Mouse (Mus musculus) lung, postnatal 25 days (tissue): ENCODE data around the gene Zrsr1.

Experiments used
- DNase-seq: peaks from one replicate; pipeline ENCODE4 v3.0.0; 2022; ENCODE audit warnings: low spot score

Gene Zrsr1

DNA sequence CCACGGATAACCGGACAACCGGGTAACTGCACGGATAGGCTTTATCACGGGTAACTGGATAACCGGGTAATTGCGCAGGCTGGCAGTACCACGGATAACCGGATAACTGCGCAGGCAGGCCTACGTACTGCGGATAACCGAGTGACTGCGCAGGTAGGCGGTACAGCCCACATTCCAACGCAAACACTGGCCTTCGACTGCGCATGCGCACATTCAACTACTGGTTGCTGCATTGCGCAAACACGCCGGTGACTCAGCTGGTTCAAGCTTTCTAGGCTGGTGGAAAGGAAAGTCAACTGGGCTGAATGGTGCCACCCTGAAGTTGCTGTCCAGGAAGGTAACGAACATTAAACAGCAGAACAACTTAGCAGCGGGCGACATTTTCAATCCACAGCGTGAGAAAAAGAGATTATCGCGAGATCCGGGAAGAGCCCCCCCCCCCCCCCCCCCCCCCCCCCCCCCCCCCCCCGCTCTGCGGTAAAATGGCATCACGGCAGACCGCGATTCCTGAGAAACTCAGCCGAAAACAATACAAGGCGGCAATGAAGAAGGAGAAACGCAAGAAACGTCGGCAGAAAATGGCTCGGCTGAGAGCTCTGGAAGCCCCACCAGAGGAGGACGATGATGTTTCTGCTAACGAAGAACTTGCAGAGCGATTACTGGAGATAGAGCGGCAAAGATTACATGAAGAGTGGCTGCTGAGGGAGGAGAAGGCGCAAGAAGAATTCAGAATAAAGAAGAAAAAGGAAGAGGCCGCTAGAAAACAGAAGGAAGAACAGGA is 1.1 kb downstream of the Zrsr1 start:
- peak; percentile 88 for DNase-seq

DNA sequence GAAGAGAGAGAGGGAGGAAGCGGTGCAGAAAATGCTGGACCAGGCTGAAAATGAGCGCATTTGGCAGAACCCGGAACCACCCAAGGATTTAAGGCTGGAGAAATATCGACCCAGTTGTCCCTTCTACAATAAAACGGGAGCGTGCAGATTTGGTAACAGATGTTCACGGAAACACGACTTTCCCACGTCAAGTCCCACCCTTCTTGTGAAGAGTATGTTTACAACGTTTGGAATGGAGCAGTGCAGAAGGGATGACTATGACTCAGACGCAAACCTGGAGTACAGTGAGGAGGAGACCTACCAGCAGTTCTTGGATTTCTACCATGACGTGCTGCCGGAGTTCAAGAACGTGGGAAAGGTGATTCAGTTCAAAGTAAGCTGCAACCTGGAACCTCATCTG is 1.8 kb downstream of the Zrsr1 start:
- DNase-seq: no peak

DNA sequence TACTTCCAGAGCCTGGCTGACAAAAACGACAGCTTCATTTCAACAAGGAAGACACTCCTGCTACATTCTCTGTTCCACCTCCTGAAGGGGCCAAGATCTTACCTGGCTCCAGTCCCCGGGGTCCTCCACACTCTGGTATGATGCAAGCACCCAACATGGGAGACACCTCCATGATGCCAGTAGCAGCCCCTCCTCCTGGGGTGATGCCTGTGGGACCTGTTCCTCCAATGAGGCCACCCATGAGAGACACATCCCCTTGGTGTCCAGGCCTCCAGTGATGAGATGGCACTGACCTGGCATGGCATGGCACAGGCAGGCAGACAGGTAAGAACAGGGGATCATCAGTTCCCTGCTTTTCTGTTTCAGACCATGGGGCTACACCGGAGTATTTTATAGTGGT is 6.4 kb downstream of the Zrsr1 start:
- DNase-seq: no peak

- DNase-seq: no peak
Observed at GRCm38 (mm10) chr11:22978711-22979110, 6.9 kb downstream of the Zrsr1 start.

DNA sequence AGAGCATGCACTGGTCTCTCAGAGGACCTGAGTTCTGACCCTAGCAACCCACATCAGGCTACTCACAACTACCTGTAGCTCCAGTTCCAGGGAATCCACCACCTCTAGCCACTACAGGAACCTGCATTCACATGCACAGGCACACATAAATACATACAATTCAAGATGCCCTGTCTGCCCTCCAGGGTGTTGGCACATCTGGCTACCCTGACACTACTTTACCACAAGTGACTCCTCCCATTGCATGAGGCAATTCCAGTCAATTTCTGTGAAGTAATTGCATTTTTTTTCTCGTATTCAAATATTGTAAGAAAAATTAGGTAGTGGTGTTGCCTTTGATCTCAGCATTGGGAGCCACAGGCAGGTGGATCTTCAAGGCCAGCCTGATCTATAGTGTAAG is 7.4 kb downstream of the Zrsr1 start:
- no peak for DNase-seq

DNA sequence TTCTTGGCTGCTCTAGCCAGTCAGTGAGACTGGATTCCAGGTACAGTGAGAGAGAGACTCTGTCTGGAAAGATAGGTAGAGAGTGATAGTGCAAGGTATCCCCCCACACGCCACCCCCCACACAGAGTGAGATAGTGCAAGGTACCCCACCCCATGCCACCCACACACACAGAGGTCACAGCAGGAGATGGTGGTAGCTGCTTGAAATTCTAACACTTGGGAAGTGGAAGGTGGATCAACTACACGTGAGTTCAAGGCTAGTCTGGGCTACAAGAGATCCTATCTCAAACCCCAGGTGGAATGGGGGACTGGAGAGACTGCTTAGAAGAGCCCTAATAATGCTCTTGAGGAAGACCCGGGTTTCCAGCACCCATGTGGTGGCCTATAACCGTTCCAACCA is 9.2 kb downstream of the Zrsr1 start:
- no peak for DNase-seq

GRCm38 (mm10) chr11:22981543-22981950 is 9.7 kb downstream of the Zrsr1 start:
- no peak for DNase-seq

DNA sequence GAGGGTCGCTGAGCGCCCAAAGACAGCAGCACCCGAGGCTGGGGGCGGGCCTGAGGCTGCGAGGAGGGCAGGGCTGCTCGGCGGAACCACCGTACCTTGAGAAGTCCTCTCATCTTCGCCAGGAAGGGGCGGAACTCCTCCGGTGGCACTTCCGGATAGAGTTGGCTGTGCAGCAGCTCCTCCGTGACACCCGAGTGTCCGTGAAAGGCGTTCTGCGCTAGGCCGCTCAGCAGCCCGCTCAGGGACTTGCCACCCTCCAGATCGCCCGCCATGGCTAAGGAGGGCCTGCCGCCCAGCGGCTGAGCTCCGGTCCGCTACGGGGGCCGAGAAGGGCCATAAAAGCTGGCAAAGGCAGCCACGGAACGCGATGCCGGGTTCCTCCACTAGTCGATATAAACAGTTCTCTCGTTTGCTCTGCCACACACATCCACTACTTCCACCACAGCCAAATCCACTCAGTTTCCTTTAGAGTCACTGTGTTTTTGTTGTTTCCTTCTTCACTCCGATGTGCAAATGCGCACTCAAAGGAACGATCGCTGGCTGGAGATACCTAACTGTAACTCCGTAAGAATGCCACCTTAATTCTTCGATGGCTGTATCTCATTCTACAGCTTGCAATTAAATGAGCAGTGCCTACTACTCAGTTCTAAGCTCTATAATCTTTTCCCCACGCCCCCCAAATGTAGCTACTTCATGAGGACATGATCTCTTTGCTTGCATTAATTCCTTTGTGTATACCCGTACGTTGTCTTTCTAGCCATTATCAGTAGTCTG is 10.4 kb downstream of the Zrsr1 start, which contains the start of the genes Gm28048 and Commd1:
Gm28048 (minus strand) TSS at position 107 of the 774 bp plus-strand sequence.
Commd1 (minus strand) TSS at position 399 of the 774 bp plus-strand sequence.
- peak; percentile 95 for DNase-seq

DNA sequence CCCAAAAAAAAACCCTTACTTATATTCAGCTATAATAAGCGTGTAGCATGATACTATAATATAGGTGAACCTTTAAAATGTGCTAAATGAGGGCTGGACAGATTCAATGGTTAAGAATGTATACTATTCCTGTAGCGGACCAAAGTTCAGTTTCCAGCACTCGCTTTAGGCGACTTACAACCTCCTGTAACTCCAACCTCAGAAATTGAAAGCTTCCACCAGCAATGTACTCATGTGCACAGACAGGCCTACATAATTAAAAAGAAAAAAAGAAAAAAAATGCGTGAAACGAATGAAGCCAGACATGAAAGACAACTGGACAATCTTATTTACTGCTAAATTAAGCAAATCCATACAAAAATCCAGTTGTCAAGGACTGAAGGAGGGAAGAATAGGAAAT is 11.0 kb downstream of the Zrsr1 start:
- DNase-seq: no peak

DNA sequence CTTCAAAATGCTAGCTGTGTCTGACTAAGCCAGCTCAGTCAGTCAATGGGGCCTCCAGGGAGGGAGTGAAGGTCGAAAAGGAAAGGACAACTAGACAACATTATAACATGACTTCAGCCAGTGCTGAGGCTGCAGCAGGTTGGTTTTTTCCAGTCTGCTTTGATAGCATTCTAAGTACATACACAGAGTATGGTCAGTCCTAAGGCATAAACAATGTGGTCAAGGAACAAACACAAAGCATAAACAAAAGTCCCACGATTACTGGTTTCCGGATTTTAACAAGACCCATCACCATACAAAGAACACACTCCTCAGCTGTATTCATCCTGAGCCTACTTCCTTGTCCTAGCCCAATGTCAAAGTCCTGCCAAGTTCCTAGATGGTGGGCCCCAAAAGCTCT is 13.7 kb downstream of the Zrsr1 start:
- no peak for DNase-seq

GRCm38 (mm10) chr11:22987357-22987756 is 15.6 kb downstream of the Zrsr1 start:
- peak; percentile 77 for DNase-seq

GRCm38 (mm10) chr11:22989786-22990185 is 18.0 kb downstream of the Zrsr1 start:
- DNase-seq: no peak

DNA sequence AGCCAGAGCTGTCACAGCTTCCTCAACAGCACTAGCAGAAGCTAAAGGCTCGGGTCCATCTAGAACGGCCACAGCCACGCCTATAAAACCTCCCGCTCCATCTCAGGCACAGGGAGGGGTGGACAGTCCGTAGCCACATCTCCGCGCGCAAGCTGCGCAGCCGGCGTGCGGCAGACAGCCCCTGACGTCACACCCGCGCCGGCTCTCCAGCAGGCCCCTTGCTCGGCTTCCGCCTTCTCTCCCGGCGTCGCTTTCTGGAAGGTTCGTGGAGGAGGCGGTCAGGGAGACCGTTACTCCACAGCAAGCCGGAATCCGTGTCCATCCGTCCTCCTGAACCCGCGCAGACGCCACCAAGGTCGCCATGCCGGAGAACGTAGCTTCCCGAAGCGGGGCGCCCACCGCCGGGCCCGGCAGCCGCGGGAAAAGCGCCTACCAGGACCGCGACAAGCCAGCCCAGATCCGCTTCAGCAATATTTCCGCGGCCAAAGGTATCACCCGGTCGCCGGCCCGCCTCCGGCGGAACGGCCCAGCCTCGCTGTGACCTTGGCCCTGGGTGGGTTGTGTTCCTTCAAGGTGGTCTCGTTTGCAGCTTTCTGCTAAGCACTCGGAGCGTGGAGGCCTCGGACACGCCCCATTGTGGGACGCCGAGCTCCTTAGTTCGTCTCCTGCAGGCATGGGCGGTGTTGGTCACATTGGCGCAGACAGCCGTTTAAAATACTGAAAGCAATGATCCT is 18.8 kb downstream of the Zrsr1 start, which contains the start of gene Cct4:
Cct4 (plus strand) TSS at position 127 of the 734 bp plus-strand sequence.
- DNase-seq: peak; percentile 94

- no peak for DNase-seq
Observed at GRCm38 (mm10) chr11:22991218-22991835, 19.5 kb downstream of the Zrsr1 start.

GRCm38 (mm10) chr11:22994271-22994670 is 22.5 kb downstream of the Zrsr1 start:
- no peak for DNase-seq

DNA sequence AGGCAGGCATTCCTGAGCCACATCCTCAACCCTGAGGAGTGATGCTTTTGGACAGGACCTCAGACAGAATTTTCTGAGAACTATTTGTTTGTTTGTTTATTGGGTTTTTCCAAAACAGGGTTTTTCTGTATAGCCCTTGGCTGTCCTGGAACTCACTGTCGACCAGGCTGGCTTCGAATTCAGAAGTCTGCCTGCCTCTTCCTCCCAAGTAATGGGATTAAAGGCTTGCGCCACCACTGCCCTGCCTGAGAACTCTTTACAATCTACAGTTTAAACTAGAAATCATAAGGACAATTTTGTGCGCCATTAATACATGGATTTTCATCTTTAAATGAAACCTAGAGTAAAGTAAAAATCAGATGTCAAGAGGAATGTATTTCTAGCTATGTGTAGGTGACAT is 23.7 kb downstream of the Zrsr1 start:
- DNase-seq: no peak

DNA sequence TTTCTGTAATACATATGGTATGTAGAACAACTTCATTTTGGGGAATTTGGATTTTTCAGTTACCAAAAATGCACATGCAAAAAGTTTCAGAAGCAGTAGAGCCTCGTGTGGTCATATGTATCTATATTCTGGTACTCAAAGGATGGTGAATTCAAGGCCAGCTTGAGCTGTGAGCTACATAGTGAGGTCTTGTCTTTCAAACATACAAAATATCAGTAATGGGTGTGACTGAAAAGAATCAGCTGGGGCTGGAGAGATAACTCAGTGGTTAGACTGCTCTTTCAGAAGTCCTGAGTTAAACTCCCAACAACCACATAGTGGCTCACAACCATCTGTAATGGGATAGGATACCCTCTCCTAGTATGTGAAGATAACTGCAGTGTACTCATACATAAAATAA is 26.5 kb downstream of the Zrsr1 start:
- no peak for DNase-seq

- DNase-seq: no peak
Observed at GRCm38 (mm10) chr11:23005276-23005675, 33.5 kb downstream of the Zrsr1 start.

GRCm38 (mm10) chr11:23007166-23007480 is 35.3 kb downstream of the Zrsr1 start:
- peak; percentile 2 for DNase-seq

DNA sequence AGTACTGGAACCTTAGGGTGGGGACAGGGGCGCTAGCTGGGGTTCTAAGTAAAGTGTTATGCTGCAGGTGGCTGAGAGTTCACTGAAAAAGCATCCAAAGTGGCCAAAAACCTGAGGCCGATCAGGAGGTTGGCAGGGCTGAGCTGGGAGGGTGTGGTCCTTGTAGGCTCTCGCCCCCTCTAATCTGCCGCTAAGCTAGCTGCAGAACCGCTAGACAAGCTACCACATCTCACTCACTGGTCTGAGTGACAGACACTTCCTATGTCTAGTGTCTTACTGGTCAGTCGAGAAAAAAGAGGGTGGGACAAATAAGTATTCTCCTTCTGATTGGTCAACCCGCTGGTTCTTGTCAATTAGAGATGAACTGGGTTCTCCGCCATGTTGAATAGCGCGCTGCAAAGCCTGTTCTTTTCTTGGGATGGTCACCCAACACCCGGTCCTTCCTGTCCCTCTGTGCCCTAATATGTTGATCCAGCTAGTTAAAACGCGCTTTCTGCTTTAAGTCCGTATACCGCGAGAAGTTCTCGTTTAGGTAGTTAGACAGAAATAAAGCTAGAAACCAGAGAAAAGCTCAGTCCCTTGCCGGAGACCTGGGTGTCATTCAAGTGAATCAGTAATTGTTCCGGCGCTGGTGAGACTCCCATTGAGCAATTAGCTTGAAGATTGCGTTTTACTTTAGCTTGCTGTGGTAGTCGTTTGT is 35.8 kb downstream of the Zrsr1 start, which contains the start of gene Fam161a:
Fam161a (plus strand) TSS at position 51 of the 700 bp plus-strand sequence.
- DNase-seq: peak; percentile 96

DNA sequence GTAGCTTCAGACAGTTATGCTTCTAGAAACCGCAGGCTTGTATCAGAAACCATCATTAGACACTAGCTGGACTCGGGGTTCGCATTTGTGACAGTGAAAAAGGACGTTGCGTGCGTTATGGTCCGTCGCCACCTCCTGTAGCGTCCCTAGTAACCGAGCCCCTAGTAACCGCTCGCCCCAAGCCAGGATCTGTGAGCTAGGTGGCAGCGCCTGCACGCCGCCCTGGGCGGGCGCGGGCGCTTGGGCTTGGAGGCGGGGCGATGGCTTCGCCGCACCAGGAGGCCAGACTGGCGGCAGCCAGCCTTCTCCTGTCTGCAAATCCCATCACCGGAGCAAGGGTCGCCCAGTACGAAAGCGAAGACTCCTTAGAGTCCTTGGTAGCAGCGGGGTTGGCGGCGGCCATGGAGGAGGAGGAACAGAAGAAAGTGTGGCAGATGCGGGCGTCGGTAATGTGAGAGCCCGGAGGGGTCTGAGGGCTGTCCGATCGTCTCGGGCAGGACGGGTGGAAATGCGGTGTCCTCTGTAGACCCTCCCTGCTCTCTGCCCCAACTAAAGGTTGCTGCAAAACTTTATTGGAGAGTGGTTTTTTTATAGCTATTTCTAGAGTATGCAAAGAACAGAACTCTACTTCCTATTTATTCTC is 36.5 kb downstream of the Zrsr1 start:
- peak; percentile 79 for DNase-seq
